Mouse (Mus musculus) G1E-ER4 (cell line): ENCODE results near the gene Pbld1. TPM values are rescaled to one million over a fixed set of nuclear protein-coding genes. Genes with fewer than 3 reads are reported as not detected.

ENCODE experiments used
- GATA1 ChIP-seq: IDR thresholded peaks from one replicate; pipeline ENCODE4 v1.8.0; 2012; ENCODE audit warnings: low read length, inconsistent platforms
- polyA plus RNA-seq: library from polyadenylated mRNA; stranded (reverse); fragments of >175 nt; gene quantifications from 2 replicates; pipeline ENCODE4 v1.2.3, GENCODE M21; 2012

The Pbld1 gene
- not detected in 2 replicates for polyA plus RNA-seq

- TF ChIP-seq GATA1 = no peak
These were observed at the start of gene Pbld1 for GRCm38 (mm10) chr10:63059862-63060261. Pbld1 (plus strand) TSS chr10:63060162.

- TF ChIP-seq GATA1 = no peak
These were observed 49.7 kb upstream of the Pbld1 start for GRCm38 (mm10) chr10:63010268-63010667.

- no peak for TF ChIP-seq GATA1
These were observed 48.4 kb upstream of the Pbld1 start for GRCm38 (mm10) chr10:63011556-63011955.

GRCm38 (mm10) chr10:63013476-63013875 is 46.5 kb upstream of the Pbld1 start:
- no peak for TF ChIP-seq GATA1

- no peak for TF ChIP-seq GATA1
These were observed 45.8 kb upstream of the Pbld1 start for GRCm38 (mm10) chr10:63014168-63014567.

- no peak for TF ChIP-seq GATA1
These were observed 40.7 kb upstream of the Pbld1 start for GRCm38 (mm10) chr10:63019304-63019703.

- no peak for TF ChIP-seq GATA1
These were observed 38.3 kb upstream of the Pbld1 start for GRCm38 (mm10) chr10:63021702-63022101.

GRCm38 (mm10) chr10:63022541-63023120 is 37.3 kb upstream of the Pbld1 start:
- TF ChIP-seq GATA1 = no peak

GRCm38 (mm10) chr10:63023121-63023748 is 36.7 kb upstream of the Pbld1 start:
- TF ChIP-seq GATA1 = no peak

GRCm38 (mm10) chr10:63023749-63024579 is 36.0 kb upstream of the Pbld1 start, which contains the start of the genes Hnrnph3 and Pbld2:
Hnrnph3 (minus strand) TSS chr10:63024217.
Pbld2 (plus strand) TSS chr10:63024315.
- no peak for TF ChIP-seq GATA1

- no peak for TF ChIP-seq GATA1
These were observed 35.4 kb upstream of the Pbld1 start for GRCm38 (mm10) chr10:63024580-63024910.

- no peak for TF ChIP-seq GATA1
These were observed 34.9 kb upstream of the Pbld1 start for GRCm38 (mm10) chr10:63025016-63025415.

- TF ChIP-seq GATA1 = no peak
These were observed 34.4 kb upstream of the Pbld1 start for GRCm38 (mm10) chr10:63025491-63026011.

- TF ChIP-seq GATA1 = no peak
These were observed 33.7 kb upstream of the Pbld1 start for GRCm38 (mm10) chr10:63026156-63026794.

GRCm38 (mm10) chr10:63026795-63027160 is 33.2 kb upstream of the Pbld1 start:
- TF ChIP-seq GATA1 = no peak

- TF ChIP-seq GATA1 = no peak
These were observed 32.4 kb upstream of the Pbld1 start for GRCm38 (mm10) chr10:63027376-63028161.
